Mouse (Mus musculus) layer of hippocampus, adult 8-10 months (tissue): ENCODE data around the gene C1qa. TPM values are rescaled to one million over a fixed set of nuclear protein-coding genes. Genes with fewer than 3 reads are reported as not detected.

Experiments used
- DNase-seq, 2 experiments: peaks; one replicate each; pipeline ENCODE4 v3.0.0; 2022; ENCODE audit warnings: low spot score in 2 of 2
- total RNA-seq, 4 experiments: library from RNA; stranded (reverse); gene quantifications; 2 replicates each; pipeline ENCODE4 v1.2.4; 2022

The C1qa gene
- total RNA-seq, 4 experiments from 2014 or later: 45.5 to 340 (median 144) TPM

- no peak for DNase-seq
Observed at GRCm38 (mm10) chr4:136904767-136905539, 6.3 kb upstream of the C1qa start.

GRCm38 (mm10) chr4:136899154-136899553, 551 bp upstream of the C1qa start:
- DNase-seq: no peak

GRCm38 (mm10) chr4:136898084-136898598, 462 bp downstream of the C1qa start:
- no peak for DNase-seq

GRCm38 (mm10) chr4:136896461-136896860, 2.1 kb downstream of the C1qa start:
- no peak for DNase-seq

- no peak for DNase-seq
Observed at GRCm38 (mm10) chr4:136895861-136896260, 2.7 kb downstream of the C1qa start.

- no peak for DNase-seq
Observed at GRCm38 (mm10) chr4:136894821-136895220, 3.8 kb downstream of the C1qa start.

- DNase-seq: peak in 1 of 2 experiments; percentile 59
Observed at GRCm38 (mm10) chr4:136893691-136894543, 4.7 kb downstream of the C1qa start.

- no peak for DNase-seq
Observed at GRCm38 (mm10) chr4:136892811-136893210, 5.8 kb downstream of the C1qa start, which contains the start of gene C1qc. C1qc (minus strand) TSS chr4:136893065.

GRCm38 (mm10) chr4:136892371-136892770, 6.2 kb downstream of the C1qa start:
- no peak for DNase-seq

GRCm38 (mm10) chr4:136891115-136891514, 7.5 kb downstream of the C1qa start:
- no peak for DNase-seq

- DNase-seq: no peak
Observed at GRCm38 (mm10) chr4:136889981-136890380, 8.6 kb downstream of the C1qa start.

GRCm38 (mm10) chr4:136887714-136888113, 10.9 kb downstream of the C1qa start:
- no peak for DNase-seq

- no peak for DNase-seq
Observed at GRCm38 (mm10) chr4:136886101-136886500, 12.5 kb downstream of the C1qa start, which contains the start of gene C1qb. C1qb (minus strand) TSS chr4:136886187.

- DNase-seq: no peak
Observed at GRCm38 (mm10) chr4:136878601-136879000, 20.0 kb downstream of the C1qa start.

GRCm38 (mm10) chr4:136878171-136878570, 20.4 kb downstream of the C1qa start:
- DNase-seq: no peak

- DNase-seq: no peak
Observed at GRCm38 (mm10) chr4:136876971-136877370, 21.6 kb downstream of the C1qa start.

- DNase-seq: no peak
Observed at GRCm38 (mm10) chr4:136875012-136875411, 23.6 kb downstream of the C1qa start.

GRCm38 (mm10) chr4:136868371-136868770, 30.2 kb downstream of the C1qa start:
- DNase-seq: no peak

GRCm38 (mm10) chr4:136867690-136868345, 30.8 kb downstream of the C1qa start:
- no peak for DNase-seq

GRCm38 (mm10) chr4:136865531-136865930, 33.1 kb downstream of the C1qa start:
- DNase-seq: no peak

GRCm38 (mm10) chr4:136864751-136865470, 33.7 kb downstream of the C1qa start:
- DNase-seq: no peak
